Mouse (Mus musculus) liver, adult 2 months (tissue): ENCODE data around the gene Sars.

Experiments
- CTCF ChIP-seq: fragments of 200-500 bp; IDR thresholded peaks from 2 replicates; pipeline ENCODE4 v1.5.1; 2011; ENCODE audit warnings: low read depth, low read length, control low read depth
- POLR2A ChIP-seq: fragments of 200-500 bp; IDR thresholded peaks from 2 replicates; pipeline ENCODE4 v1.6.1; 2011; ENCODE audit warnings: low read length, control low read depth; ENCODE audit not compliant: insufficient read depth; ENCODE audit errors: extremely low read depth

DNA sequence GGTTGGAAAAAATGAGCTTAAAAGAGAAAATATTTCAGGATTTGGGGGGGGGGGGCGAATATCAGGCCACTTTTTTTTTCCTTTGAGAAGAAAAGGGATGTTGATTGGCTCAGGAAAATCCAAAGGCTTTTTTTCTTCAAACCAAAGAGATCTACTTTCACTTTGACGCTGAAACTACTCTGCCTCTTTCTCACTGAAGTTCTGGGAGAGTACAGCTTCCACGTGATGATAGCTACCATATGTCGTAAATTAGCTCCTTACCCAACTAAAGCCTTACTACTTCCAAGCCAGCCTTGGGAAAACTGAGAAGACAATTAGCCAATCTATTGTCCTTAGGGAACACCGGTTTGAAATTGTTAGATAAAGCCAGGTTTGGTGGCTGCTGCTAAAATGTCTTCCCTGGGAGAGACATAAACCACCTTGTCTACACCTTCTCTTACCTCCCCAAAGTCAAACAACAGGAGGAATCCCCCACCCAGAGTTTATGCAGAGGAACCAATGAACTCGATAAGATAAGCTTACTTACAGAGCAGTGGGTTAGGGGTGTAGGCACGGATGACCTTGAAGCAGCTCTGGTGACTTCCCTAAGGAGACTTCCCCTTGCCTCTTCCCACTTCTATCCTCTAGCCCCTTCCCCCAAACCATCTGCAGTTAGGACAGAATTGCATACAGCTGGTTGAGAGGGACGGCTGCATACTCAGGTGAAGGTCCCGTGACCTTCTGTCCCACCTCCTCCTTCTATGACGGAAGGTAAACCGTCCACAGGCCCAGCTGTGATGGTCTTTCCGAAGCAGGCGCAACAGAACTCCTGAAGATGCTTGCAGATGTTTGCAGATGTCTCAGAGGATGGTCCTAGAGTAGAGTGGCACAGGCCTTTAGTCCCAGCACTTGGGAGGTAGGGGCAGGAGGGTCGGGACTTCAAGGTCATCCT lies 62.8 kb downstream of the Sars start:
- TF ChIP-seq CTCF (no peak), POLR2A (no peak)
